Mouse (Mus musculus) ES-Bruce4 (cell line): ENCODE measurements at regions not wholly inside any gene's neighbourhood (a gene's known extent, or its start where the extent isn't known, plus 50 kb on each side); places are given as distances from the start of the nearest gene placed in this dataset.

ENCODE experiments used
- H3K27ac ChIP-seq: 2 replicates; pipeline ENCODE4 v1.5.1; 2012; ENCODE audit warnings: low read length, inconsistent platforms; ENCODE audit not compliant: insufficient read depth
- H3K27me3 ChIP-seq: 2 replicates; pipeline ENCODE4 v1.6.1; 2012; ENCODE audit warnings: mild to moderate bottlenecking, low read length, inconsistent platforms; ENCODE audit not compliant: control insufficient read depth, poor library complexity, insufficient read depth, severe bottlenecking
- H3K36me3 ChIP-seq: 2 replicates; pipeline ENCODE4 v1.6.1; 2012; ENCODE audit warnings: inconsistent platforms, mild to moderate bottlenecking, low read length, moderate library complexity; ENCODE audit not compliant: control insufficient read depth, poor library complexity, insufficient read depth, severe bottlenecking
- H3K4me1 ChIP-seq: one replicate; pipeline ENCODE4 v1.8.1; 2011; ENCODE audit warnings: low read length; ENCODE audit not compliant: control insufficient read depth, insufficient read depth
- H3K4me3 ChIP-seq: 2 replicates; pipeline ENCODE4 v1.5.1; 2011; ENCODE audit warnings: low read depth, mild to moderate bottlenecking, low read length
- H3K9ac ChIP-seq: 2 replicates; pipeline ENCODE4 v1.6.1; 2012; ENCODE audit warnings: low read depth, mild to moderate bottlenecking, inconsistent platforms; ENCODE audit not compliant: poor library complexity, severe bottlenecking
- H3K9me3 ChIP-seq: replicated peaks from 2 replicates; pipeline ENCODE4 v1.6.1; 2012; ENCODE audit warnings: mild to moderate bottlenecking, low read length, inconsistent platforms; ENCODE audit not compliant: control insufficient read depth, poor library complexity, insufficient read depth, severe bottlenecking
- CTCF ChIP-seq: IDR thresholded peaks from one replicate; pipeline ENCODE4 v1.8.1; 2011; ENCODE audit warnings: low read depth, low read length
- EP300 ChIP-seq: IDR thresholded peaks from 2 replicates; pipeline ENCODE4 v1.6.1; 2011; ENCODE audit warnings: low read depth, low read length; ENCODE audit not compliant: insufficient read depth
- POLR2A ChIP-seq: IDR thresholded peaks from one replicate; pipeline ENCODE4 v1.8.1; 2011; ENCODE audit warnings: low read length; ENCODE audit not compliant: insufficient read depth

DNA sequence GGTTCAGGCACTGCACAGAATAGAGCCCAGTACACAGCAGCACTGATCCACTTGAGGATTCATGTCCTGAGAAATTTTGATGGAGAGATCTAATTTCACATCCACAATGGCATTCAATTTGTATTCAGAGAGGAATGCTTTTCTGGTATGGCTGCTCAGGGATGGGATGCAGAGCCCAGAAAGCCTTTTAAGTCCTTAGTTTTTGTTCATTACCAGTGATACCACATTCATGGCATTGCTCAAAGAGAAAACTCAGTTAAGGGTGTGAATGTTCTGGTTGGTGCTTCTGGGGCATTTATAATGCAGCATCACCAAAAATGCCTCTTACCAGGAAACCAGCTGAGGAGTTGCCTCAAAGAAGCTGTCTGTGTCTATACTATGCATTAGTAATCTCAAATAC, 151.5 kb upstream of the Mmadhc start:
- no peak overlapping the region for H3K27ac ChIP-seq
- no peaks in the 10 kb centered on the region for H3K36me3 ChIP-seq
- H3K9me3 ChIP-seq = no peaks in the 10 kb centered on the region
- H3K27me3 ChIP-seq = no peaks in the 10 kb centered on the region
- TF ChIP-seq EP300 (no peak), POLR2A (no peak), CTCF (no peak)
- no peaks in the 10 kb centered on the region for H3K4me1 ChIP-seq
- H3K9ac ChIP-seq = no peak overlapping the region
- H3K4me3 ChIP-seq = no peak overlapping the region

- no peaks in the 10 kb centered on the region for H3K36me3 ChIP-seq
- H3K27ac ChIP-seq = no peak overlapping the region
- H3K27me3 ChIP-seq = no peaks in the 10 kb centered on the region
- no peak for TF ChIP-seq EP300
- TF ChIP-seq CTCF = no peak
- TF ChIP-seq POLR2A = no peak
- H3K4me3 ChIP-seq = no peak overlapping the region
- H3K4me1 ChIP-seq = no peaks in the 10 kb centered on the region
- no peaks in the 10 kb centered on the region for H3K9me3 ChIP-seq
- no peak overlapping the region for H3K9ac ChIP-seq
These were observed 149.4 kb upstream of the Mmadhc start for GRCm38 (mm10) chr2:50445963-50446485.

DNA sequence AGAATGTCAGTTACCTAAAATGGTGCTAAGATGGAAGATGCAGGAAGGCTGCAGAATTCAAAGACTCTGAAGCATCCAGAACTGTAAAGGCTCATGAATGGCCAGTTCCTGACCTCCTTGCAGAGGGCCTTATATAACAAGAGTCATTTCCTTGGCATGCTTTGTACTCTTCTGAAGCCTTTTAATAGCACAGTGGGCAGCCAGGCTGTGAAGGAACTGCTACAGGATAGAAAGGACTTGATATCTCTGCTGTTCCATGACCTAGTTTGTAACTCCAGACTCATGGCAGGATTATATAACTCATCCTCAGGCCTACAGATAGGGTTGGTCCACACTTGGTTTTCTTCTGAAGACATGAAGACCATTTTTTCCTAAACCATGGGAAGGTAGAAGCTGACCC, 143.7 kb upstream of the Mmadhc start:
- Histone ChIP-seq H3K27me3 (no peaks in the 10 kb centered on the region), H3K27ac (no peak overlapping the region), H3K4me3 (no peak overlapping the region), H3K9ac (no peak overlapping the region), H3K36me3 (no peaks in the 10 kb centered on the region), H3K4me1 (no peaks in the 10 kb centered on the region), H3K9me3 (no peaks in the 10 kb centered on the region)
- no peak for TF ChIP-seq POLR2A
- no peak for TF ChIP-seq CTCF
- TF ChIP-seq EP300 = no peak

- no peak overlapping the region for H3K9ac ChIP-seq
- H3K9me3 ChIP-seq = no peaks in the 10 kb centered on the region
- H3K4me3 ChIP-seq = no peak overlapping the region
- no peaks in the 10 kb centered on the region for H3K27me3 ChIP-seq
- TF ChIP-seq CTCF (no peak), POLR2A (no peak), EP300 (no peak)
- no peaks in the 10 kb centered on the region for H3K36me3 ChIP-seq
- H3K27ac ChIP-seq = no peak overlapping the region
- H3K4me1 ChIP-seq = no peaks in the 10 kb centered on the region
These were observed 136.6 kb upstream of the Mmadhc start for GRCm38 (mm10) chr2:50433166-50433565.

DNA sequence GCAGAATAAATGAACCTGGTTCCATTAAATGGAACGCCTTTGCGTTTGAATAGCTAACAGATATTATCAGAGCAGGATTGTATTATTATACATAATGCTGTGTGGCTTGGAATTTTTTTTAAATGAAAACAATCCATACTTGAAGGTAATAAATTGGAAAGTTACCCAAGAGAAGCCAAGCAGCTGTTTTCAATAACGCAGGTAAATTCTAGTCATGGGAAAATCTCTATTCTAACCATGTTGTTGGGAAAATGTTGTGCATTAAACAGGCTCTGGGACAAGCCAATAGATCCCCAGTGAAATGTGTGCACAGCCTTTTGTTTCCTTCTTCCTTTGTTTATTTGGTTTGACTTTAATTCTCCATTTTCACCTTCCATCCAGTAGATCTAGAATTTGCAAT, 128.6 kb upstream of the Mmadhc start:
- H3K27ac ChIP-seq = no peak overlapping the region
- H3K9ac ChIP-seq = no peak overlapping the region
- H3K4me1 ChIP-seq = no peaks in the 10 kb centered on the region
- no peaks in the 10 kb centered on the region for H3K9me3 ChIP-seq
- TF ChIP-seq CTCF = no peak
- TF ChIP-seq EP300 = no peak
- TF ChIP-seq POLR2A = no peak
- H3K4me3 ChIP-seq = no peak overlapping the region
- H3K27me3 ChIP-seq = no peaks in the 10 kb centered on the region
- no peaks in the 10 kb centered on the region for H3K36me3 ChIP-seq

DNA sequence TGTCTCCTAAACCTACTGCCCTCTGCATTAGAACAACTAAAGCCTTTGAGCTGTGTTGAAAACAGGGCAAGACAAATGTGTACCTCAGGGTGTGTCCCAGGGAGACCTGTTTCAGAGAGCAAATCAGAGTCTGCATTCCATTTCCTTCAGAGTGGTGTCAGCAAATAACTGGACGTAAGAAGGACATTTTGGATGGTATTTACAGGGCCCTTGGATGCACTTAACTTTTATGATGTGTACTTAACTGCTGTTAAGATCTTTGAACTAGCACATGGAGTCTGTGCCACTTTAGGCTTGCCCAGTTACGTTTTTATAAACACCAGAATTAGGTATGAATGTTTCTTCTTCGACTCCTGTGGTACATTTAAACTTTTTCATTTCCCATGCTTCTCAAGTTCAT, 123.0 kb upstream of the Mmadhc start:
- H3K4me1 ChIP-seq = no peaks in the 10 kb centered on the region
- H3K9ac ChIP-seq = no peak overlapping the region
- no peaks in the 10 kb centered on the region for H3K9me3 ChIP-seq
- H3K36me3 ChIP-seq = no peaks in the 10 kb centered on the region
- no peak overlapping the region for H3K27ac ChIP-seq
- TF ChIP-seq CTCF = no peak
- no peak for TF ChIP-seq POLR2A
- no peak for TF ChIP-seq EP300
- H3K4me3 ChIP-seq = no peak overlapping the region
- no peaks in the 10 kb centered on the region for H3K27me3 ChIP-seq
